Mouse (Mus musculus): ENCODE measurements at regions not wholly inside any gene's neighbourhood (a gene's known extent, or its start where the extent isn't known, plus 50 kb on each side); places are given as distances from the start of the nearest gene placed in this dataset.

- no peak overlapping the region for H3K4me2 ChIP-seq (replicated peaks; ENCODE audit: low read depth, low read length)
Observed at GRCm38 (mm10) chr11:19144506-19144905, 125.7 kb upstream of the Meis1 start.

GRCm38 (mm10) chr11:19145263-19145662 lies 126.5 kb upstream of the Meis1 start:
- H3K4me1 ChIP-seq (ENCODE audit: insufficient read depth, low read depth, low read length), result no peaks in the 10 kb centered on the region
- no peak overlapping the region for H3K27ac ChIP-seq (ENCODE audit: low read length)
- 46% methylated on average over 9 of the region's 9 CpGs for WGBS
- no peaks in the 10 kb centered on the region for H3K27me3 ChIP-seq (replicated peaks; ENCODE audit: insufficient read depth, low read length)
- TF ChIP-seq EP300 (IDR thresholded peaks at IDR 0.05) (no peak), CTCF (IDR thresholded peaks at IDR 0.05) (no peak)
- no peaks in the 10 kb centered on the region for H3K9me3 ChIP-seq (ENCODE audit: low read length)
- H3K36me3 ChIP-seq (ENCODE audit: insufficient read depth, low read length), result no peaks in the 10 kb centered on the region
- no peak for ATAC-seq
- no peak overlapping the region for H3K9ac ChIP-seq (replicated peaks; ENCODE audit: low read depth)
- no peak overlapping the region for H3K4me2 ChIP-seq (replicated peaks; ENCODE audit: low read depth, low read length)
- H3K4me3 ChIP-seq (ENCODE audit: low read depth, low read length), result no peak overlapping the region
- no peak for DNase-seq (ENCODE audit: low spot score)

More at GRCm38 (mm10) chr11:19144506-19144905, 125.7 kb upstream of the Meis1 start:
- Histone ChIP-seq H3K36me3 (ENCODE audit: insufficient read depth, low read length) (no peaks in the 10 kb centered on the region), H3K27ac (ENCODE audit: low read length) (no peak overlapping the region), H3K4me1 (ENCODE audit: insufficient read depth, low read depth, low read length) (no peaks in the 10 kb centered on the region), H3K9me3 (ENCODE audit: low read length) (no peaks in the 10 kb centered on the region), H3K9ac (replicated peaks; ENCODE audit: low read depth) (no peak overlapping the region), H3K27me3 (replicated peaks; ENCODE audit: insufficient read depth, low read length) (no peaks in the 10 kb centered on the region), H3K4me3 (ENCODE audit: low read depth, low read length) (no peak overlapping the region)
- TF ChIP-seq CTCF (IDR thresholded peaks at IDR 0.05) (no peak), EP300 (IDR thresholded peaks at IDR 0.05) (no peak)
- ATAC-seq (no peak), DNase-seq (ENCODE audit: low spot score) (no peak)
- 81% methylated on average over 6 of the region's 6 CpGs for WGBS

- TF ChIP-seq EP300 (IDR thresholded peaks at IDR 0.05), result no peak
- 63% methylated on average over 3 of the region's 3 CpGs for WGBS
- no peak for ATAC-seq
Observed at GRCm38 (mm10) chr11:19145991-19146390, 127.2 kb upstream of the Meis1 start.

GRCm38 (mm10) chr11:19151026-19151425 lies 132.2 kb upstream of the Meis1 start:
- WGBS, result 80% methylated on average over 3 of the region's 3 CpGs
- Histone ChIP-seq H3K4me3 (ENCODE audit: low read depth, low read length) (no peak overlapping the region), H3K27ac (ENCODE audit: low read length) (no peak overlapping the region), H3K36me3 (ENCODE audit: insufficient read depth, low read length) (no peaks in the 10 kb centered on the region), H3K9me3 (ENCODE audit: low read length) (no peaks in the 10 kb centered on the region), H3K4me1 (ENCODE audit: insufficient read depth, low read depth, low read length) (no peaks in the 10 kb centered on the region), H3K9ac (replicated peaks; ENCODE audit: low read depth) (no peak overlapping the region), H3K4me2 (replicated peaks; ENCODE audit: low read depth, low read length) (no peak overlapping the region), H3K27me3 (replicated peaks; ENCODE audit: insufficient read depth, low read length) (no peaks in the 10 kb centered on the region)
- DNase-seq (ENCODE audit: low spot score) (no peak), ATAC-seq (no peak)
- TF ChIP-seq EP300 (IDR thresholded peaks at IDR 0.05) (no peak), CTCF (IDR thresholded peaks at IDR 0.05) (no peak)

More at GRCm38 (mm10) chr11:19145991-19146390, 127.2 kb upstream of the Meis1 start:
- Histone ChIP-seq H3K4me2 (replicated peaks; ENCODE audit: low read depth, low read length) (no peak overlapping the region), H3K9me3 (ENCODE audit: low read length) (no peaks in the 10 kb centered on the region), H3K4me1 (ENCODE audit: insufficient read depth, low read depth, low read length) (no peaks in the 10 kb centered on the region), H3K36me3 (ENCODE audit: insufficient read depth, low read length) (no peaks in the 10 kb centered on the region), H3K9ac (replicated peaks; ENCODE audit: low read depth) (no peak overlapping the region), H3K4me3 (ENCODE audit: low read depth, low read length) (no peak overlapping the region), H3K27me3 (replicated peaks; ENCODE audit: insufficient read depth, low read length) (no peaks in the 10 kb centered on the region), H3K27ac (ENCODE audit: low read length) (no peak overlapping the region)
- no peak for DNase-seq (ENCODE audit: low spot score)

GRCm38 (mm10) chr11:19153714-19154113 lies 134.9 kb upstream of the Meis1 start:
- WGBS, result 43% methylated on average over 4 of the region's 4 CpGs
- no peak for DNase-seq (ENCODE audit: low spot score)
- Histone ChIP-seq H3K4me3 (ENCODE audit: low read depth, low read length) (no peak overlapping the region), H3K27me3 (replicated peaks; ENCODE audit: insufficient read depth, low read length) (no peaks in the 10 kb centered on the region), H3K36me3 (ENCODE audit: insufficient read depth, low read length) (no peaks in the 10 kb centered on the region), H3K4me1 (ENCODE audit: insufficient read depth, low read depth, low read length) (no peaks in the 10 kb centered on the region), H3K9ac (replicated peaks; ENCODE audit: low read depth) (no peak overlapping the region), H3K27ac (ENCODE audit: low read length) (no peak overlapping the region), H3K4me2 (replicated peaks; ENCODE audit: low read depth, low read length) (no peak overlapping the region), H3K9me3 (ENCODE audit: low read length) (no peaks in the 10 kb centered on the region)
- ATAC-seq, result no peak
- TF ChIP-seq EP300 (IDR thresholded peaks at IDR 0.05) (no peak), CTCF (IDR thresholded peaks at IDR 0.05) (no peak)

GRCm38 (mm10) chr11:19154813-19155616 lies 136.2 kb upstream of the Meis1 start:
- DNase-seq (ENCODE audit: low spot score), result no peak
- Histone ChIP-seq H3K27me3 (replicated peaks; ENCODE audit: insufficient read depth, low read length) (no peaks in the 10 kb centered on the region), H3K27ac (ENCODE audit: low read length) (no peak overlapping the region), H3K4me1 (ENCODE audit: insufficient read depth, low read depth, low read length) (no peaks in the 10 kb centered on the region), H3K4me2 (replicated peaks; ENCODE audit: low read depth, low read length) (no peak overlapping the region), H3K9ac (replicated peaks; ENCODE audit: low read depth) (no peak overlapping the region), H3K36me3 (ENCODE audit: insufficient read depth, low read length) (no peaks in the 10 kb centered on the region), H3K9me3 (ENCODE audit: low read length) (no peaks in the 10 kb centered on the region), H3K4me3 (ENCODE audit: low read depth, low read length) (no peak overlapping the region)
- ATAC-seq, result no peak
- 82% methylated on average over 4 of the region's 4 CpGs for WGBS
- TF ChIP-seq EP300 (IDR thresholded peaks at IDR 0.05), result no peak
- TF ChIP-seq CTCF (IDR thresholded peaks at IDR 0.05), result no peak
